Mouse (Mus musculus): Measurements from ENCODE around the gene 6330409D20Rik. TPM values are rescaled to one million over a fixed set of nuclear protein-coding genes. Genes with fewer than 3 reads are reported as not detected.

6330409D20Rik gene
- total RNA-seq, 2 experiments from 2014 or later: not detected

DNA sequence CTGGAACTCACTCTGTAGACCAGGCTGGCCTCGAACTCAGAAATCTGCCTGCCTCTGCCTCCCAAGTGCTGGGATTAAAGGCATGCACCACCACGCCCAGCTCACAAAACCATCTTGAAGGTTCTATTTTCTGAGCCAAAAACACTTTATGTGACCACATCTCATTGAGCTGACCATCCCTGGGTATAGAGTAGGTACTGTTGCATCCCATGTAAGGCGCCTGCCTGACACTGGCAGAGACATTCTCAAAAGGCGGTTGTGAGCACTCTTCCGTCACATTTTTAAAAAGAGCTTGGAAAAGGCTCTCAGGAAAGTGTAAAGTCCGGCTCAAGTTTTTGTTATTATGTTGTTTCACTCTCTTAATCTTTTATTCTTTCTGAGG, 15.8 kb upstream of the 6330409D20Rik start:
- no peak for DNase-seq

DNA sequence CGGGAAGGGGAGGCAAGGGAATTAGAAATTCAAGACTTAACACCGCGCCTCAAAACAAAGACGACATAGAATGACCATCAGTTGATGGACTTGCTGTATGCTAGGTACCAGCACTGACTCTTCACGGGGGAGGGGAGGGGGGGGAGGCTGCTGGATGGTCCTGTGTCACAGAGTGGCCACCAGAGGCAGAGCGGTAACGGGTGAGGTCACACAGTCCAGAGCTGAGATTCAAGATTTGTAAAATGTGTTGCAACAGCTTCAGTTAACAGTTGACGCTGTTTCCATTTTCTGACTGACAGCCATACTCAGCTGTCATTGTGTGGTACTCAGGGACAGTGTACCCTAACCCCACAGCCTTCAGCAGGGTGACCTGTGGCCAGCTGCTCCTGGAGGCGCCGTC, 11.4 kb upstream of the 6330409D20Rik start:
- DNase-seq: no peak

DNA sequence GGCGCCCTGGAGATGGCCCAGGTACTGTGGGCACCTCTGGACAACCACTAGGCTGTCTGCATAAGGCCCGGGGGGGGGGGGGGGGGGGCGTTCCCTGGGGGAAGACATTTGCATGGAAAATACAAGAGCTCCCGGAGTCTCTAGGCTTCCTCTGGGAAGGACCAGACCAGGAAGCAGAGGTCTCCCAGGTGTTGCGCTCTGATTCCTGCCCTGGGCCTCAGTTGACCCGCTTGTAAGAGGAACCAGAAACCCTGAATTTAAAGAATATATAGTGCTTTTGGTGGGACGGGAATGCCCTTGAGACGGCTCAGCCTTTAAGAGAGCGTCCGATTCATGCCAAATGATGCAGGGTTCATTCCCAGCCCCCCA, 10.8 kb upstream of the 6330409D20Rik start:
- no peak for DNase-seq

DNA sequence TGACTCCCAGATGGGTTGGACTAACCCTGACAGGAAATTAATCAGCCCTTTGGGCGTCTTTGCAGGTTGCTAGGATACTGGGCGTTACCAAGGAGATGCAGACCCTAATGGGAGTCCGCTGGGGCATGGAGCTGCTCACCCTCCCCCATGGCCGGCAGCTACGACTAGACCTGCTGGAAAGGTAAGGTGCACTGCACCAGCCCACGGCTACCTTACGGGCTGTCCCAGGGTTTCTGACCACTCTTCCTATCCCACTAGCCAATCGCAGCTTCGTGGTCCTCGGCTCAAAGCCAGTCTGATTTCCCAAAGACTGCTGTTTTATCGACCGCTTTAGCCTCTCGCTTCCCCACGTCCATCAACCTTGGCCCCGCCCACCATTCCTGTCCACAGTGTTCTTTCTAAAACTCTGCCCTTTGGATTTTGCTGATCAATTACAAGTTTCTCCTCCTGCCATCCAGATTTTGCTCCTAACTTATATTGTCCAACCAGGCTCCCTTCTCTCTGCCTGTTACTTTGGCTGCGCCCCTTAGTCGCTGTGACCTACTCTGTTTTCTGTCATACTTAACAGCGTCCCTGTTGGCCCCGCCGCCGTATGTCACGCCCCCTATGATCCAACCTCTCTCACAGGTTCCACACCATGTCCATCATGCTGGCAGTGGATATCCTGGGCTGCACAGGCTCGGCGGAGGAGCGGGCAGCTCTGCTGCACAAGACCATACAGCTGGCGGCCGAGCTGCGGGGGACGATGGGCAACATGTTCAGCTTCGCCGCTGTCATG, 10.3 kb upstream of the 6330409D20Rik start:
- peak; percentile 76 for DNase-seq

DNA sequence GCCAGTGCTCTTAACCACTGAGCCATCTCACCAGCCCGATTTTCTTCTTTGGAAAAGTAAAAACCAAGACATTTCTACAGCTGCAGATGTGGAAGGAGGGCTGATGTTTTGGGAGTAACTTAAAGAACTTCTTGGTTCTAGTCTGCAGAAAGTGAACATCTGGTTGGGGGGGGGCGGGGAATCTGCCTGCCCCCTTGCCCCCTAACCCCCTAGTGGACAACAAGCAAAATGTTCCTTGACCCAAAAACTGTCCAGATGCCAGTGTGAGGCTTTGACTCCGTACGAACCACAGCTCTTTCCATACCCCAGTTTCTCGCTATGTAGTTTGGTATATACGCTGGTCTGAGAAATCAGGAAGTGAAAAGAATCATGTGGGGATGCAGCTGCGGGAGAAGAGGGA, 9.4 kb upstream of the 6330409D20Rik start:
- no peak for DNase-seq

DNA sequence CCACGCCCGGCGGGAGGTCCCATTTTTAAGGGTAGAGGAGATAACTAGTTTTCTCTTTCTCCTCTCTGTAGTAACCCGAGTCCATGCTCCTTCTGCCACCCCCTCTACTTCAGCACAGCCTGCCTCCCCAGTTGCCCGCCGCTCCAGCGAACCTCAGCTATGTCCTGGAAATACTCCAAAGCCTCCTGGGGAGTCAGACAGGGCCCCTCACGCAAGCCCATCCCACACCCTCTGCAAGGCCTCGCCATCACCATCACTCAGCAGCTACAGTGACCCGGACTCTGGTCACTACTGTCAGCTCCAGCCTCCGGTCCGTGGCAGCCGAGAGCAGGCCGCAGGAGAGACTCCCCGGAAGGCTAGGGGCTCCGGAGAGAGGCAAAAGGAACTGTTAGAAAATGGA, 8.3 kb upstream of the 6330409D20Rik start:
- DNase-seq: no peak

DNA sequence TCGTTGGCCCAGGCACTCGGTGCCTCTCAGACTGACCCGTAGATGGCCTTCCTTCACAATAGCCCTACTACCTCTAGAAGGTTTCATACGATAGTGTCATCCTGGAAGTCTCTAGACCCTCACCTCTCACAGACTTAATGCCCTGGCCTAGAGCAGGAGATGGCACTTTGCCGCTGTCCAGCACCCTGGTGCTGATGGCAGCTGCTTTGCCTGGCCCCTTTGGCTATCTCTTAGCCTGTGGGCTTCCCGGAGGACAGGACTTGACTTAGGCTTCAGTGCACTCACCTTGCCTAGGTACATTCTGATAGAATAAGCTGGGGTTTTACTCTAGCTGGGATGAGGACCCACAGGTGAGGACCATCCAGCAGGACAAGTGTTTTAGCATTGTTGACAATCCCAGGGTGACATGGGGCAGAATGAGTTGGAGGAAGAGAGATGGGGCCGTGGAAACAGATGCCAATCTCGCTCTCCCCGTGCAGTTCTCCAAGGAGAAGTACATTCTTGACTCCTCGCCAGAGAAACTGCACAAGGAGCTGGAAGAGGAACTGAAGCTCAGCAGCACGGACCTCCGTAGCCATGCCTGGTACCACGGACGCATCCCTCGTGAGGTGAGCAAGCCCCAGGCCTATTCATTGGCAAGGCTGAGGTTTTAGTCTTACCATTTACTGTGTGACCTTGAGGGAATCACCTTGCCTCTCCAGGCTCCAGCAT, 3.6 kb upstream of the 6330409D20Rik start:
- peak; percentile 43 for DNase-seq

DNA sequence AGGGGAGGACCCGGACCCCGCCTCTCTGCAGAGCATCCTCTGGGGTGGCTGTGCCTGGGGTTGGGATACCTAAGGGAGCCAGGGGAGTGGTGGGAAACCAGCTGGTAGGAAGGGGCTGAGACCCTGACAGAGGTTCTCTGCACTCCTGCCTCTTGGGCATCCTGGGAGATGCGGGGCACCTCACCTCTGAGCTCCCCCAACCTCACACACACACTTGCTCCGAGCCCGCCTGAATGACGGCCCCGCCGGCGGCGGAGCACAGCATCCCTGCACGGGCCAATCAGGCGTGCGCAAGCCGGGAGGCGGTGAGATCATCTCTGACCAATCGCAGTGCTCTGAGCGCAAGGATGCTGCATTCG, 1.3 kb upstream of the 6330409D20Rik start:
- DNase-seq: peak; percentile 43

DNA sequence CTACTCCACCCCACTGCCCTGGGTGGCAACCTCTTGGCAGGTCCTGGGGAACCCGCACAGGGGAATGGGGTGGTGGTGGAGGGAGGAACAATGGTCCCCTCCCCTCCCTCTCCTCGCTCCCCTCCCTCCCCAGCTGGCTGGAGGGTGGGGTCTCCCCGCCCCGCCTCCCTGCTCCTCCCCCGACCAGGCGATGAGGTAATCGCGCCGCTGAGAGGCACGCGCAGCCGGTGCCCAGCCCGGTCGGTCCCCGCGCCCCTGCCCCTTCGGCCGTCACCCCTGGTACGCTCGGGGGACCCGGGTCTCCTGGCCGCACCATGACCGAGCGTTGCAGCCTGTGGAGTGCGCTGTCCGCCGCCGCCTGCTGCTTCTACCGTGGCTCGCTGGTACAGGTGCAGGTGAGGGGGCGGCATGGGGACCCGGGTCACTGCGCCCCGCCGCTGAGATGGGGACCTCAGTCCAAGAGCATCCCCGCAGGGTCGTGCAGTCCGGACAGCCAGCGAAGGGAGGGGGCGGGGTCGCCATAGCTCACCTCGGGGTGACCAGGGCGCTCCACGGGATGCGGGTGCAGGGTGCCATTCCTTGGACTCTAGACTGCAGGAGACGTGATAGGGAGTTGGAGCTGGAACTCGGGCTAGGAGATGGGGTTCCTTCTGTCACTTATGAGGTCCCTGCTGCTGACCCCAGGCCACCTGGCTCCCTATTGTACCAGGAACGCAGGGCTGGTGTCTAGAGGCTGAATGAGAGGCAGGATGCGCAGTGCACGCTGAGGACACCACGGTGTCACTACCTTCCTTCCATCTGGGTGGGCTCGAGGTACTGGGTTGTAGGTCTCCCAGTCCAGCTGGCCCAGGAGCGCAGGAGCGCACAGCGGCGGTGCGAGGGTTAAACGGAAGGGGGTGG, 707 bp upstream of the 6330409D20Rik start:
- DNase-seq: peak; percentile 73

DNA sequence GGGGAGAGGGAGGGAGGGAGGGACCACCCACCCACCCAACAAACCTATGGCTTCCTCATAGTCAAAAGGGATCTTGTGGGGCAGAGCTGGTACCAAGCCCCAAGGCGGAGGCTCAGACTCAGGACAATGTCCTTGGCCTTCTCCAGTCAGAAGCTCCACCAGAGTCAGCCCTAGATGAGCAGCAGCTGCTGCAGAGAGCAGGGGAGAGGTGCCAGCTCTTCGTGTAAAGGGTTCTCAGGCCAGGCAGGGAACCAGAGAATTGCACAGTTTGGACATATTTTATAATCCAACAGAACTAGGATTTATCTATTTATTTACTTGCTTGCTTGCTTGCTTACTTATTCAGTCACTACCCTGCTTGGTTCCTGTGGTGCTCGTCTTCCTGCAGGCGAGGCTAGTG, 1.5 kb downstream of the 6330409D20Rik start:
- DNase-seq: no peak

DNA sequence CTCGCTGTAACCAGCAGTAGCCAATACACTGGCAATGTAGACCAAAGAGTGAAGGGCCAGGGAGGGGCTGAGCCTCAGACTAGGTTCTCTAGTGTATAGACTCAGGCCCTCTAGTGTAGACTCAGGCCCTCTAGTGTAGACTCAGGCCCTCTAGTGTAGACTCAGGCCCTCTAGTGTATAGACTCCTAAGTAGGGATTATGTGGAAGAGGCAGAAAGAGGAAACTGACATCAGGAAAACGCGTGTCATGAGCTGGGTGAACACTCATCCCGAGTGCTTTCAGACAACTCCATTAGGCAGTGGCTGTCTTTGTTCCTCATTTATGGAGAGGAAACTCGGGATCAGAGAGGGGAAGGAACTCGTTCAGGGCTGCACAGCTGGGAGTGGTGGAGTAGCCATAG, 3.8 kb downstream of the 6330409D20Rik start:
- no peak for DNase-seq

DNA sequence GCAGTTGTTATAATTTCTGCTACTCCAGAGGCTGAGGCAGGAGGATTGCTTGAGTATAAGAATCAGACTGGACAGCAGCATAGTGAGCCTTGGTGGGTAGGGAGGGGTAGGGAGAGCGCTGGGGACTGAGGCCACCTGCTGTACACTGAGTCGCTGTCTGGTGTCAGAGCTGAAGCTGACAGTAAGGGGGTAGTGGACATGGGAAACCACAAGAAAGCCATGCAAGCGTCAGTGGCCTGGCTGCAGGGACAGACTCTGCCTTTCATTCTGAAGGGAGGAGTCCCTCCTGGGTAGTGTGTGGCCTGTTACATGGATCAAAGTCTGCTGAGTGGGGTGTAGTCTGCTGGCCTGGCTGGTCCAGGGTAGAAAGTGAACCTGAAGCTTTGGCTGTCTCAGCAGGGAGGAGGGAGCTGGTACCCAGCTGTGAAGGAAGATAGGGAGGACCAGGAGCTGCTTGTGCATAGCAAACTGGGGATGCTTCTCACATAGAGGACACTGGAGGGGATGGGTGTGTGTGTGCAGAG, 4.4 kb downstream of the 6330409D20Rik start:
- no peak for DNase-seq

DNA sequence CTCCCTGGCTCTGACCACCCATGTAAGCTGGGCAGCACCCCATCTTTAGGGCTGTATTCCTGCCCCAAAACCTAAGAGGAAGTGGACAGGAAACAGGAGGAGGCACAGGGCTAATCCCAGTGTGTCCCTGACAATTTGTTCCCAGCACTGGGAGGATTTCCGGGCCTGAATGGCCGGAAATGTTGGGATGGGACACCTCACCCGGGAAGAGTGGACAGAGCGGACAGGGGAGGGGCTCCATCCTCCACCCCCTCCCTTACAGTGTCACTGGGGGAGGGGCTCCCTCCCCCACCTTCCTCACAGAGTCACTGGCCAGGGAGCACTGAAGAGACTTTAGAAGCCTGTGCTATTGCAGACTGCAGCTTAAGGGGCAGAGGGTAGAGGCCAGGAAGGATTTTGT, 5.9 kb downstream of the 6330409D20Rik start:
- peak; percentile 73 for DNase-seq

DNA sequence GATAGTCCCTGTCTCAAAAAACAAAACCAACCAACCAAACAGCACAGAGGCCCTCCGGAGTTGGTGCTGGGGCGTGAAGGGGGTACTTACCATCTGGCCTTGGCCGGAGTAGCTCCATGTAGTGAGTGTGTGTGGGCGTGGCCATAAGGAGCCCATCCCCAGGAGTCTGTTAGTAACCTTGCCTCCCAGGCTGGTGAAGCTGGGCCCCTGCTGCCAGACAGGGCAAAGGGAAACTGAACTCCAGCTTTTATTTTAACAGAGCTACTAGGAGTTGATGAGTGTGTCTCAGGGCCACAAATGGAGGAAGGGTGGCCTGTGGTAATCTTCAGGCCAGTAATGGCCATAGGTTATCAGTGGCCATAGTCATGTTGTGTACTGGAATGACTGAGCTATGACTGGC, 6.3 kb downstream of the 6330409D20Rik start:
- DNase-seq: no peak

DNA sequence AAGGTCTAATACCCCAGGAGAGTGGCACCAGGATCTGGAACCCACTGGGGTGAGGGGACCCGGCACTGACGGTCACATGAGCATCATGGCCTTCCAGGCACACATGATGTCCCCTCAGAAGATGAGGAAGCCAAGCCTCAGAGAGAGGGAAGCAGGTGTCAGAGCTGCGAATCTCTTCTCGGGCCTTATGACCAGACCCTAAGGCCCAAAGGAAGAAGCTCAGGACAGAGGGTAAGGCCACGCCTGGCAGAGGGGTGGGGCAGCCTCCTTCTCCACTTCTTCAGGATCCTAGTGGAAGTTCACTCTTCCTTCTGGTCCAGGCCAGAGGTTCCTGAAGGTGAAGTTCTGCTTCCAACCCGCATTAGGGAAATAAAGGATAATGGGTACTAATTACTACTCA, 8.1 kb downstream of the 6330409D20Rik start:
- DNase-seq: no peak

DNA sequence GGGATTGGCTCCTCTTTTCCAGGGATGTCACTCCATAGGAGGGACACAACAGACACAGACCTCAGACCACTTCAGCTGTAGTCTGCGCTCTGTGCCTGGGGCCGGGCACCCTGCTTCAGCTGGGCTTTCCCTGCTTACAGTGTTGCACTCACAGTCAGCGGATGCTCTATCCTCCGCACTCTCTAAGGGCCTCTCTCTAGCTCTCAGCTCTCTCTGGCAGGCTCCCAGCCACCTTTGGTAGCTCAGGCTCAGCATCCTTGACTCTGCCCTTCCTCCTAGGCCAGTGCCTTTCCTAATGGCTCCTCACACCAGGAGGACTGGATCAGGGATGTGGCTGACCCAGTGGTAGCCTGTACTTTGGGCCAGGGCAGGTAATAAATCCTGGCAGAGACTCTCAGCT, 8.9 kb downstream of the 6330409D20Rik start:
- DNase-seq: peak; percentile 53

DNA sequence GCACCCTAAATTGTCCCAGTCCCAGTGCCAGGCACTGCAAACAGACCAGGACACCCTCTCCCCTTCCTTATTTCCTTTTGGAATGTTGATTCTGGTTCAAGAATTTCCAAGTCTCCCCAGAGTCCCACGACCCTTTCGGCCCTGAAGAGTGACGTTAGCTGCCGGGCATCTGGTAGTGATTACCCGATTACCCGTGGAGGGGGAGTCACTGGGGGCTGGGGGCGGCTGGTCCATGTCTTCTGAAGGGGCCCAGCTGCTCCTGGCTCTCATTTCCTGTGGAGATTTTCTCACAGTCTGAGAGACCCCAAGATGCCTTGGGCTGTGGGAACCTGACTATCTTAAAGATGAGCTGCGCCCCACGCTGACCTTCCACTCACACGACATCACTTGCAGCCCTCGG, 10.0 kb downstream of the 6330409D20Rik start:
- DNase-seq: peak; percentile 73

DNA sequence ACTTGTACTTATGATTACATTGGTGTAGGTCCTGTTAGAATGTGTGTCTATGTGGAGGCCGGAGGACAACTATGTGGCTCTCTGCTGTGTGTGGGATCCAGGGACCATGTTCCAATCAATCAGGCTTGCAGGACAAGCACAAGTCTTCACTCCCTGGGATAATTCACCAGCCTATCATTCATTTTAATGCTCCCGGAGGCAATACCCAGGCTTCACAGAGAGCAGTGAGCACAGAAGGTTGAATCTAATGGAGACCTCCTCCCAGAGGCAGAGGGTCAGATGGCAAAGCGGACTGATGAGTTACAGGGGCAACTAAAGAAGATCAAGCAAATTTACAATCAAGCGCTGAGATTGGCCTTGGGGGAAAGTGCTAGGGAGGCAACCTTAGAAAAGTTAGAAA, 11.3 kb downstream of the 6330409D20Rik start:
- DNase-seq: no peak

DNA sequence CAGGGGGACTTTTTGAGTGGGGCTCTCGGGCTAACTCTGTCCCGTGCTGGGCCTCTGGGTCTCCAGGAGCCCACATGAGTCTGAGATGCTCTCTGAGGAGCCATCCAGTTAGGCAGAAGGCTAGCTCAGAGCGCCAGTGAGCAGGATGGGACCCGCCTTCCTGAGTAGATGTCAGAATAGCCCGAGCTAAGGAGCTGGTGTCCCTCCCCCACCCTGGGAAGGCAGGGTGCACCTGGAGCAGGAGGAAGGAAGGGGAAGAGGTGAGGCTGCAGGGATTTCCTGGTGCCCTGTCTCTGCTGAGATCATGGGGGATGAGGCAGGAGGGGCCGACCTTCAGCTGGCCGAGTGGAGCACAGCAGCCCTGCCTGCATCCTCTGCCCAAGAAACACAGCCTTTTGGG, 12.4 kb downstream of the 6330409D20Rik start:
- DNase-seq: peak; percentile 68

DNA sequence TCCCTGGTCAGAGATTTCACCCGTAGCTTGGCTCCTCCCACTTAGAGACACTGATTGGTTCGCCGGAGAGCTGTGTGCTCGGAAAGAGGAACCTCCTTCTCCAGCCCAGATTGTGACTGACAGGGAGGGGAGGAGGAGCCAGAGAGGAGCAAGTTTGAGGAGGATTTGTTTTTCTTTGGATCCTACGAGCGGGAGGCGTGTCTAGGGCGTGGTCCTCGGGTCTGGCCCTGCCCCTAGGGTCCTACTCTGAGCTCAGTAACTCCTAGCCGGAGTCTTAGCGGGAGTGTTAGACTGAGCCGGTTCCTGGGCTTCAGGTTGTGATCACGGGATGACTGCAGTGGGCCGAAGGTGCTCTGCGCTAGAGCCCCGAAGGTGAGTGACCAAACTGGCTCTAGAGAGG, 13.4 kb downstream of the 6330409D20Rik start:
- peak; percentile 95 for DNase-seq

DNA sequence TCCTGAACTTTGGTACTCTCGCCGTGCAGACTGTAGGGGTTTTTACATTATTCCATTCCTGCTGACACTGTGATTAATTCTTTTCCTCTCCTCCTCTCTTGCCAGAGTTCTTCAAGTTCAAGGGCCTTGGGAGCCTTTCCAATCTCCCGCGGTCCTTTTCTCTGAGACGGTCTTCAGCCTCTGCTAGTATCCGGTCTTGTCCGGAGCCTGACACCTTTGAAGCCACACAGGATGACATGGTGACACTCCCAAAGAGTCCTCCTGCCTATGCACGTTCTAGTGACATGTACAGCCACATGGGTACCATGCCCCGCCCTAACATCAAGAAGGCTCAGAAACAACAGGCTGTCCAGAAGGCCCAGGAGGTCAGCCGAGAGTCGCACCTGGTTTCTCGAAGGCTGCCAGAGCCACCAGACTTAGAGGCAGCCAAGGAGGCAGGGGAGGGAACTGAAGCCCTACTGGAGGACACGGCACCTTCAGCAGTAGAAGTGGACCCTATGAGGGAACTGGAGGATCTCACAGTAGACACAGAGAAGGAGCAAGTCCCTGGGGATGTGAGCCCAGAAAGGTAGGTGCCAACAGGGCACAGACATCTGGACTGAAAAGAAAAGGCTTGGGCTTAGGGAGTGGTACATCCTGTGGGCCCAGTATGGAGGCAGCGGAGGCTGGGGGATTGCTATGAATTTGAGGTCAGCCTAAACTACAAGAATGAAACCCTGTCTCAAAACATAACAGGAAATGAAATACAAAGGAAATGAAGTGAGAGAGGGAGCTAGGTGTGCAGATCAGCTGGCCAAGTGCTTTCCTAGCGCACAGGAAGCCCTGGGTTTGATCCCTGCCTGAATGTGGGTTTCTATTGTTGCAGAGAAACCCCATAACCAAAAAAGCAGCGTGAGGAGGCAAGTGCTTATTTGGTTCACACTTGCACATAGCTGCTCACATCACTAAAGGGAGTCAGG, 15.7 kb downstream of the 6330409D20Rik start:
- DNase-seq: no peak

DNA sequence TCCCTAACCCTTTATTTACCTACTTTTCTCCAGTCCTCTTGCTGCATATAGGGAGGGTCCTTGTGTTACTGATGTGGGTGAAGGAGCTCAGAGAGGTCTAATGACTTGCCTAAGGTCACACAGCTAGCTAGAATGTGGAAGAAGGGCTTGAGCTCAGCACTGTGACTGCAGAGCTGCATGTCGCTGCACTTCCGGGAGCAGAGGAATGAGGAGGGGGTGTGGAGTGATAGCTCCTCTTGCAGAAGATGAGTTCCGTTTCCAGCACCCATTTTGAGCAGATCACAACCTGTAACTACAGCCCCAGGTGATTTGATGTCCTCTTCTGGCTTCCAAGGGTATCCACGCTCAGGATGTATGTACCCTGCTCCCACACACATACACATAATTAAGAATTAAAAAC, 16.7 kb downstream of the 6330409D20Rik start:
- DNase-seq: no peak

Measured in heart, postnatal 4 days (tissue).